Mouse (Mus musculus) erythroblast, embryonic 14.5 days (primary cell): ENCODE results near the gene Zscan2.

ENCODE experiments used
- GATA1 ChIP-seq: IDR thresholded peaks from 2 replicates; pipeline ENCODE4 v1.6.1; 2012; ENCODE audit warnings: low read length, inconsistent platforms, mixed read lengths
- TAL1 ChIP-seq: IDR thresholded peaks from 3 replicates; pipeline ENCODE4 v1.6.1; 2012; ENCODE audit warnings: low read length, inconsistent platforms, mixed read lengths

DNA sequence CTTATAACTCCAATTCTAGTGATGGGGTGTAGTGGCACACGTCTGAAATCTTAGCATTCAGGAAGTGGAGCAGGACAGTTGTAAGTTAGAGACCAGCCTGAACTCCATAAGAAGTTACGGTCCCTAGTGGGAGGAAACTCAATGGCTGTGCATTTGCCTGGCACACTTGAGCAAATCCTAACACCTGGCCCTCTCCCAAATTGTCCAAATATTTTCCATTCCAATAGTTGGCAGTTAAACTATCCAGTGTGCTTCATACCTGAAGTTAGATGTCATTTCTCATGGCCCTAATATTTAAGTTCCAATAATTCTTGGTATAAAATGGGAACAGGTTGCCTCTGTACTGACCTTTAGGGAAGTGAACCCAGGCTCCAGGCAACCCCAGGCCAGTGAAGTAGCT is 8.0 kb downstream of the Zscan2 start:
- TF ChIP-seq GATA1 (no peak), TAL1 (no peak)
